20 mouse cellular contexts compared by ENCODE assay signal in genomic region chr1:170594575-170594974, GRCm38 (mm10). TPM values are rescaled to one million over a fixed set of nuclear protein-coding genes. Genes with fewer than 3 reads are reported as not detected.
DNase-seq lines count a peak whose midpoint lies in the region; ATAC-seq lines count a peak whose summit lies in the region.
"Had no signal": no experiment of that assay in that cellular context is flagged by ENCODE, and none has a peak within 500 bp of the region (broad histone marks: within the 10 kb centered on the region; RNA-seq: fewer than 3 reads in every experiment).

No protein-coding gene starts in this region.

- intact Hi-C loops in heart, postnatal 25 days (cut with DNase I), result no loop called here

- DNase-seq in heart, adult 11 months, result peak; percentile 61
- DNase-seq in heart, embryonic 10.5 days (ENCODE audit: low spot score), result peak; percentile 68
- no peak for DNase-seq in heart, postnatal 25 days (ENCODE audit: low spot score)
- DNase-seq: adrenal gland, adult 2 months; adrenal gland, adult 8-10 months; adrenal gland, postnatal 10 days; adrenal gland, postnatal 14 days; adrenal gland, postnatal 25 days; adrenal gland, postnatal 36 days; B cell, adult 2 months; cerebellum, adult 11 months; cerebellum, adult 11-12 months; cerebellum, adult 18-20 months had no signal

- no peaks in the 10 kb centered on the region for H3K4me1 ChIP-seq in heart, embryonic 11.5 days (ENCODE audit: control insufficient read depth, insufficient read depth, low read length)
- H3K4me1 ChIP-seq in heart, embryonic 10.5 days, result peaks cover 5% of the 10 kb centered on the region; the same call in 1 of the 2 replicates

- no peaks in the 10 kb centered on the region for H3K27me3 ChIP-seq in heart, embryonic 11.5 days (ENCODE audit: control insufficient read depth, insufficient read depth, low read length)
- H3K27me3 ChIP-seq in heart, embryonic 10.5 days (ENCODE audit: insufficient read depth, poor library complexity, severe bottlenecking), result no peaks in the 10 kb centered on the region
- H3K27me3 ChIP-seq: Patski had no signal

- 87% methylated on average over 7 of the region's 7 CpGs for WGBS in heart, embryonic 11.5 days (ENCODE audit: insufficient replicate concordance)
- 90% methylated on average over 7 of the region's 7 CpGs for WGBS in heart, embryonic 10.5 days

- no peak overlapping the region for H3K9ac ChIP-seq in heart, embryonic 11.5 days (ENCODE audit: low read depth, low read length)

- no peak overlapping the region for H3K27ac ChIP-seq in heart, embryonic 11.5 days (ENCODE audit: low read depth, low read length)
- H3K27ac ChIP-seq in heart, embryonic 10.5 days, result no peak overlapping the region

- ATAC-seq in heart, embryonic 11.5 days (replicated peaks; ENCODE audit: insufficient number of reproducible peaks, low FRiP score, low TSS enrichment), result no peak
- ATAC-seq: activated CD4-positive, CD25-positive, alpha-beta regulatory T cell, adult 4 months; CD4-positive, CD25-positive, alpha-beta regulatory T cell, adult 4 months; Patski had no signal

- no peaks in the 10 kb centered on the region for H3K9me3 ChIP-seq in heart, embryonic 11.5 days (replicated peaks; ENCODE audit: control insufficient read depth, low read length)
- no peaks in the 10 kb centered on the region for H3K9me3 ChIP-seq in heart, embryonic 10.5 days

- H3K4me3 ChIP-seq in heart, embryonic 11.5 days (ENCODE audit: low read depth, low read length), result no peak overlapping the region
- H3K4me3 ChIP-seq in heart, embryonic 10.5 days, result no peak overlapping the region

- no peak overlapping the region for H3K4me2 ChIP-seq in heart, embryonic 11.5 days

- no peaks in the 10 kb centered on the region for H3K36me3 ChIP-seq in heart, embryonic 11.5 days (ENCODE audit: control insufficient read depth, insufficient read depth, low read length)
- no peaks in the 10 kb centered on the region for H3K36me3 ChIP-seq in heart, embryonic 10.5 days
- H3K36me3 ChIP-seq: G1E had no signal

RNA-seq across cellular contexts. Expression of gene Nos1ap, which starts 4.9 kb away (rescaled TPM):
- 15.5 and 20.9 TPM in 2 replicates for polyA plus RNA-seq in heart, embryonic 11.5 days (2014; fragmentation: Nextera tagmentation; extraction: Ambion mirVana)
- polyA plus RNA-seq in heart, embryonic 10.5 days (2016; fragmentation: Nextera tagmentation; extraction: Ambion mirVana), result 25.1 and 25.2 TPM in 2 replicates
- 10 to 100 TPM; 23.4 to 24.3 TPM for total RNA-seq in heart, postnatal 25 days (2021)
- total RNA-seq: CH12.LX had no signal
- polyA plus RNA-seq: activated CD4-positive, CD25-positive, alpha-beta regulatory T cell, adult 4 months had no signal

RNA-seq across cellular contexts. Expression of gene Olfml2b, which starts 49.8 kb away (rescaled TPM):
- 42.4 and 51.2 TPM in 2 replicates for polyA plus RNA-seq in heart, embryonic 11.5 days (2014; fragmentation: Nextera tagmentation; extraction: Ambion mirVana)
- polyA plus RNA-seq in heart, embryonic 10.5 days (2016; fragmentation: Nextera tagmentation; extraction: Ambion mirVana), result 31.4 and 51.0 TPM in 2 replicates
- total RNA-seq in heart, postnatal 25 days (2021), result 10 to 100 TPM in 1 of 2 experiments, 1 to 10 TPM in 1; 9.8 to 13.1 TPM
- total RNA-seq: MEL had no signal
- polyA plus RNA-seq: activated CD4-positive, CD25-positive, alpha-beta regulatory T cell, adult 4 months; CD4-positive, CD25-positive, alpha-beta regulatory T cell, adult 4 months; G1E had no signal
